Mouse (Mus musculus) c-Kit-negative CD71-positive TER-119-positive erythroid progenitor cells, embryonic 14.5 days (primary cell): ENCODE measurements around the gene Cd69.

ENCODE experiments used
- DNase-seq: peaks from one replicate; pipeline ENCODE4 v3.0.0-alpha.2; 2013; ENCODE audit warnings: low read depth, low spot score

Cd69 gene

DNA sequence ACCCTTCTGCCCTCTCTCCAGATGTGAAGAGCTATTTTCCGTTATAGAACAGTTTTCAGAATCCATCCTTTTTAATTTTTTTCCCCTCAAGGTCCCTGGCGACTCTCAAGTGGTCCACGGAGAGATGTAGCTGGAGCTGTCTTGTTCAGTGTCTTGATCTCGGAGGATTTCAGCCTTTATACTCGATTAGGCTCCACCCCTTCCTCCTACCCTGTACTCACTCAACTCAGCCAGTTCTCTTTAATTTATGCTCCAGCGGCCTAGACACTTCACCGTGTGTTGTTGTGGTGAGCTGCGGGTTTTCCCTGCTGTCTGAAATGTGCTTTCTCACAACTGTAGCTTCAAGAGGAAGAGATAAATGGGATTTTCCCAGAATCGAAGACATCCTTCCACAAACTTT lies at the start of gene Cd69:
TSS of gene Cd69 (minus strand) at position 217 of the 400 bp plus-strand sequence.
- DNase-seq: no peak

DNA sequence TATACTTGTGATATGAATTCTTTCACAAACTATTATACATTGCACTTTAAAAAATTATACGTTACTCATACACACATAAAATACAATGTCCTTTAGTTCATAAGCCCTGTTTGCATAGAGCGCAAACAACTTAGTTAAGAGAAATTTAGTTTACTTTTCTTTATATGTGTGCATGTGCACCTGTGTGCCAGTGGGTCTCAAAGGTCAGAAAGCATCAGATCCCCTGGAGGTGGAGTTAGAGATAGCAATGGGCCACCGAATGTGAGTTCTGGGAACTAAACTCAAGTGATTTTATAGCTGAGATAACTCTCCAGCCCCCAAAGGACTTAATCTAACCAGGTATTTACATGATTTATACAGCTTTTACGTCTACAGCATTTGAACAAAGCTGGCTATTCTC lies 44.1 kb upstream of the Cd69 start:
- DNase-seq: no peak

DNA sequence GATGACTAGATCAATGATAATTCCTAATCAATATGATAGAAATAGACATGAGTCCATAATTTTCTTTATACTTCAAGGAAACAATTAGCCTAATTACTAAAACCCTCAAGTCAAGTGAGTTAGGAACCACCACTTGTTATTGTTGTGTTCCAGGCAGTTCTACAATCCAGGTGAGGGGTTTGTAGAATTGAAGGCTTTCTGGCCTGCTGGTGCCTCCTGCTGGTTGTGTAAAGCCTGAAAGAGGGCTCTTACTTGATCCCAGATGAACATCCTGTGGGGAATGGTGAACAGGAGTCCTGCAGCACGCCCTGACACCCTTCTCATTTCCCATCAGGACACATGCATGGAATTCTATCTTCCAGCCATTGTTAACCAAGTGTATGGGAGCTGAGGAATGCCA lies 43.2 kb upstream of the Cd69 start:
- DNase-seq: no peak

DNA sequence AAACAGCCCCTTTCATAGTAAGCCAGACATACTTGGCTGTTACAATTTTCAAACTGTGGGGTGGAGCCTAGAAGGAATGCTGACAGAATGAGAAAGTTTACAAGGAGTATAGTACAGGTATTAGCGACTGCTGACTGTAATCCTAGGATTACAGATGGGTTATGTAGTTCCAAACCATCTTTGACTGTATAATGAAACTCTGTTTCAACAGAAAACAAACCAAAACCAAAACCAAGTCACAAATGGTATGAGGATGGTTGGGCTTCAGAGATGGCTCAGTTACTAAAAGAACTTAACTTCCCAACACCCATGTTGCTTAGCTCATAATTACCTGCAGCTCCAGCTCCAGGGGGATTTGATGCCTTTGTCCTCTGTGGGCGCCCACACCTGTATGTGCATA lies 41.2 kb upstream of the Cd69 start:
- no peak for DNase-seq

DNA sequence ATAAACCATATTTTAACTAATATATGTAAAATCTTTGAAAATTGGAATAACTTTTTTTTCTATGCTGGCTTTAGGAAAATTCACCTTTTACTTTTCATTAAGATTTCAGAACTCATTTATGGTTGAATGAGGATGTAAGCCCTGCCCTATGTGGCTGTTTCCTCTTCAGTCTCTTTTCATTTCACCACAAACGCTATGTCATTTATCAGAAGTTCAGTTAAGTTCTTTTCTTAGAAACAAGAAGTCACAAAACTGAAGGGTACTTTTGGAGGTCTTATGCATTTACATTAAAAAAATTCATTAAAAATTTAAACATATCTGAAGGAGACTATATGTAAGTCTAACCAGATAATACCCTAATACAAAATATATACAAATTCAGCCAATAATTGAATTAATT lies 40.5 kb upstream of the Cd69 start:
- no peak for DNase-seq

DNA sequence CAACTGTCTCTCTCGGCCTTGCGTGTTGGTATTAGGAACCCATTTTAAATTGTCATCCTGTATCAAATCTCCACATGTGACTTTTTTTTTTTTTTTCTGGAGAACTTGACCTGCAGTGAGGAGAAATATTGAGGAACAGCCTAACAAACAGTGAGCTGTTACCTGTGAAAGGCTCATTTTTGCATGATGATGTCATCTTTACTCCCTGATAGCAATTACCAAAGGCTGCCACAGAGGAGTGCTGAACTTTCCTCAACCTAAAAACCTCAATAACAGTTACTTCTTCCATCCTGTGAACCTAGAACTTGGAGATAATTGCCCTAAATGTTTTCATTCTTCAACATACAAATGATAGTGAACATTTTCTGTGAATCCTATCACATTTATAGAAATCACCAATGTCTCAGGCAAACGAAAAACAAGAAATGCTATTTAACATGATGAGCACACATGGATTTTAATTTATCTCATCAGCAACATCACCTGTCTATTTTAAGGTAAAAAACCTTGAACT lies 39.5 kb upstream of the Cd69 start:
- no peak for DNase-seq

DNA sequence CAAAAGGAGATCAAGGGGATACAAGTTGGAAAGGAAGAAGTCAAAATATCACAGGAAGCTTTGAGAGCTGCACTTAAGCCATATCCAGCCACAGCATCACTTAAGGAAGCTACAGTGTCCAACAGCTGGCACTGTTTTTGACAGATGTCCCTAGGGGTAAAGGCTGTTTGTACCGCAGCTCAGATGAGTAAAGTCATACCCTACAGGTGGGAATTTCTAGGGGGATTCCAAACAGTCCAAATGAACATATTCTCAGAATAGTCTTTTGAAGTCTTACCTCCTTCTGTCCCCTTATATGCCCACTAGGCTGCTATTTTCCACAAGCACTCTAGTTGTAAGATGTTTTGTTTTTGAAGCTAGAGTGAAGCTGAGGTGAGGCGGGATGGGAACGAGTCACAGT lies 37.3 kb upstream of the Cd69 start:
- no peak for DNase-seq

DNA sequence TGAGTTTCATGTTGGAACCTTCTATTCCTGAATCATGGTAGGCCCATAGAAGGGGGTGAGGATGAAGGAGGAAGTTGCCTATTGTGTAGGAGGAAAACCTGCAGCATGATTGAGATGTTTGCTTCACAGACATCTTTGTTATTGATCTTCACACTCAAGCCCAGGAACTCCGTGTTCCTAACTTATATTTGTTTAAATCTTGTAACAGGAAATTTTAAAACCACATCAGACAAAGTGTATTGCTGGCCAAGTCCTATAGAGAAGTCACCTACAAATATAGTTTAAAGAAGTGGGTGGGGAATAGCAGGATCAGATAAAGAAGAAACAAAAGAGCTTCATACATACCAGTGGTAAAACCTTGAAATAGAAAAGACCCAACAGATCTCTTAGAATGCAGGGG lies 28.9 kb upstream of the Cd69 start:
- no peak for DNase-seq

DNA sequence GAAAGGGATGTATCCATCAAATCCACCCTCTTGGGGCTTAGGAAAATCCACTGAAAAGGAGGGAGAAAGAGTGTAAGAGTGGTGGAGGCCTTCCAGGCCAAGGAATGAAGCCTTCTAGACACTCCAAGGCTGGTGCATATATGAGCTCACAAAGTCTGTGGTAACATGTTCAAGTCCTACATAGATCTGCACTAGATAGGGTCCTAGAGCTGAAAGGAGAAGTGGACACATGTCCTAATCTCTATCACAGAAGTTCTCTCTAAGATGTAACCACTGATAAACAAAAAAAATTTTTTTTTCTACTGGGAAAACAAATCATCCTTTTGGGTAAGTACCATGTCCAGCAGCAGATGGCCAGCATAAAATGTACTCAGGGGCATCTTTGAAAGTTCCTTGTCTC lies 13.5 kb upstream of the Cd69 start:
- DNase-seq: no peak

DNA sequence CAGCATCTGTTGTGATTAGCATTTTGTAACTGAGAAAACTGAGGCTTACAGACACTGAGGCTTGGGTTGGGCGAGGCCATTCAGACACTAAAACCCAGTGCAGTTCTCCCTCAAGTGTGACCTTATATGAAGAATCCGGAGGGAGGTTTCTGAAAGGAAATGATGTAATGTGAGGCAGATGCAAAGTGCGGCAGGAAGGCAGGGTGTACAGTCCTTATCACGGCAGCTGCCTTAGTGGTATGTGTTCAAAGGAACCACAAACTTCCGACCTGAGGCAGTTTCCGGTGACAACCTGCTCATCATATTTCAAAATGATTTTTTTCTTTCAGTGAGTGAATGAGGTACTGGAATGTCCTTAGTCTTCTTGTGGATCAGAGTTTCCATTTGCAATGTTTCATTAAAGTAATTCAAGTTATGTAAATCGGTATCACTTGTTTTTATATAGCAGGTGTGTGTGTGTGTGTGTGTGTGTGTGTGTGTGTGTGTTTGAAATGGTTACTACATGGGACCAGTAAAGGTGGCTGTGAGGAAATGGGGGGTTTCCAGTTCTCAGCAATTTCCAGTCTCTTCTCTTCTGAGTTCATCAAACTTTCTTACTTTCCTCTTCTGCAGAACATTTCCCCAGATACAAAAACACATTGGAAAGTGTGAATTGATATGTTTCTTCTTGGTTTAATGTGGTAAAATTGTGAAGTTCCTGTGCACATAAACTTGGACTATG lies 9.3 kb upstream of the Cd69 start:
- no peak for DNase-seq

DNA sequence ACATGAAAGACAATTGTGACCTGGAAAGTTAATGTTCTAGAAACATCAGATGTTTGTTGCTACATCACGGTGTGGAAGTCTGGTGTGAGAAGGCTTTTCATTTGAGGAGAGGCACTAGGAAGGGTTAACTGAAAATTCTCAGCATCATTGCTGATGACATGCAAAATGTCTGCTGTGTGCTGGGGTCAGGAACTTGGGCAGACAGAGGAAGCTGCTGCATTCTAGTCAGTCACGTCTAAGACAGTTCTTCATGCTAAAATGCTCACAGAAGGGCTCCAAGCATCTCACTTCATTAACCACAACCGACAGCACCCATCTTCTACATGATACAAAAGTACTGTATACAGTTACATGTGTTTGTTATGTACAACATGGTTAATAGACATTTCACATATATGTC lies 8.0 kb upstream of the Cd69 start:
- DNase-seq: no peak

DNA sequence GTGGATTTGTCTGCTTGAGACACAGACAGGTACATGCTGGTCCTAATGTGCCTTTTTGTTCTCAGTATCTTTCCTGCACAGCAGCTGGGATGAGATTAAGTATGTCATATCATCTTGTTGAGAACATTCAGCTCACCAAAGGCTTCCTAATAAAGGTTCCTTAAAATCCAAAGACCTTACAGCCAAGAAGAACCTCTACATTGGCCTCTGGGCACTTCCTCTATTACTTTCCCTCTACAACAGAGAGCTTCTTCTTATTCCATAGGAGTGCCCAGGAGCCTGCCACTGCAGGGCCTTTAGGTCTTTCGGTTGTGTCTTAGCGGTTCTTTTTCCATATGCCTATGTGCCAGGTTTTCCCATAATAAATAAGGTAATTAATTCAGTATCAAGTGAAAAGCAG lies 1.2 kb upstream of the Cd69 start:
- no peak for DNase-seq

DNA sequence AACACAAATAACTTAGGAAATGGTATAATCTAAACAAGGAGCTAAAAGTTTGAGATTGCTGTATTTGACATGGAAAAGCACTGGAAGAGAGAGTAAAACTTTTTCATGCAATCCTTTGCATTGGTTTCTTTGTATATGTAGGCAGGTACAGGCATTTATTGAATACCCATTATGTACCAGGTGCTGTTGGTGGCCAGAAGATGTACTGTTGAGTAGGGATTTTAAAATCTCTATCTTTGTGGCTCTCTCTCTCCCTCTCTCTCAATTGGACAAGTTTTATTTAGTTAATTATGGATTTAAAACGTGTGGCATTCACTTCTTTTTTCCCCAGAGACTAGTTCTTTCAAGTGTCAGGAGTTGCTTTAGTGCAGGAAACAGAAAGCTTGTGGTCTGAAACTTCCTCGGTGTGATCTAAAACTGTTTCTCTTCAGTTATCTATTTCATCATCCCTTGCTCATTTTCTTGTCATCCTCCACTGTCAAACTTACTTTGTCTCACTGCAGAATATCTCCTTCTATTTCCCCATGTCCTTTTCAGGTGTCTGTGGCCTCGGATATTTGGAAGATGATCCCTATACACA lies 478 bp upstream of the Cd69 start:
- DNase-seq: no peak

DNA sequence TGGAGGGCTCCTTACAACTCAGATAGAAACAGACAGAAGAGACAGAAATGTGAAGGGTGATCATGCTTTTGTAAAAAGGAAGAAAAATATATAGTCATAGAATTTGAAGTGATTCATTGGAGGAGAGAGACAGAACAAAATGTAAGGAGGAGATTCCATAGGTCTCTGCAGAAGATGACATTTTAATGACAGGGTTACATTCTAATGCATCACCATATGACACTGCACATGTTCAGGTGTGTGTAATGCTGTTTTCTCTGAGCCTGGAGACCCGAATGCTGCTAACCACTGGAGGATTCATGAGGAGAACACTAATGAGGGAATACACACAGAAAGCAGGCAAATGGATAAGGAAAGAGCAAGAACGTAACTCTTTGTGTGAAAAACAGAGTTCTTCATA lies 760 bp downstream of the Cd69 start:
- DNase-seq: no peak

DNA sequence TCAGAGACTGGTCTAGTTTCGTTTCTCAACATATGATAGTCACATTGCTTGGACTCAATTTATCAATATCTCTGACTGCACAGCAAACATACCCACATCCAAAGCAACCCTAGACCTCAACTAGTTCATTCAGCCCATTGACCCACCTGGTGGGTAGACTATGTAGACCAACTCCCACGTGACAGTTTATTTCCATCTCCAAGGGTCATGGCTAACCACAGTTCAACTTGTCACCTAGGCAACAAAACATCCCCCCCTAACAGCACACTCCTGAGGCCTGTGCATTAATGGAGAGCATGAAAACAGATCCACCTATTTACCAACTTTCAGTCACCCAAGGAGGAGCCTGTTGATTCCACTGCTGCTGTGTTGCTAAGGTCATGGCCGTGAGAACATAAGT lies 1.6 kb downstream of the Cd69 start:
- no peak for DNase-seq

DNA sequence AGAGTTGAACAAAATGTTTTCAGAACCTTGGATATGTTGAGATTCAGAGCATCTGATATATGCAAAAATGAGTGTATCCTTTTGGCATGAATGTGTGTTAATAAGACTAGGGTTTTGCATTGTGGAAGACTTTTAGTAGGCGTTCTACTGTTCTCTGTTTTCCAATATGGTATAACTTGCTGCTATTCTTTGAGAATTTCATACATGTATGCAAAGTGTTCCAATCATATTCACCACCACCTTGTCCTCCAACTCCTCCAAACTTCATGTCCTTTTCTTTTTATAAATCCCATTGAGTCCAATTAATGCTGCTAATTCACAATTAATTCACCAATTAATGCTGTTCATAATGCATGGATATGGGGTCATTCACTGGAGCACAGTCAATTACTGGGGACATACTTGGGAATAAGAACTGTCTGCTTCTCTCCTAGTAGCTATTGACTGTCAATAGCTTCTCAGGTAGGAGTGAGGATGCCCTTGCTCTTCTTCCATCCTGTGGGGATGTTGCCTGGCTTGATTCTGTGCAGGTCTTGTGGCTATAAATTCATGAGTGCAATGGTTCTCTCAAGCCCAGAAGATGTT lies 8.7 kb downstream of the Cd69 start:
- DNase-seq: no peak

DNA sequence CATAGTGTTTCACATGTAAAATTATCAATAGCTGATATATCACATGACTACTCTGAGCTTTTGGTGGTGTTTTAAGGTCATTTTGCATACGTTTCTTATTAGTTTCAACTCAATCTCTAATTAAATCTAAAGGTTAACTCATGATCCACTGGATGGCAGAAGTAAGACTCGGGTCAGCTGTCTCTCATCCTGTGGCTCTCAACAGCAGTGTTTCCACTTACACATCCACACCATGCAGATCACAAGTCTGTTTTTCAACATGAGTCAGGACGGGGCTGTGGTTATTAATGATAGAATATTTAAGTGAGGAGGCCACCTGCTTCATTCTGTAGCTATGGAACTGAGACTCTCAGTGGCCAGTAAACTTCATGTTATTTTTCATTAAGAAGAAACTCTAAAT lies 9.4 kb downstream of the Cd69 start:
- no peak for DNase-seq

DNA sequence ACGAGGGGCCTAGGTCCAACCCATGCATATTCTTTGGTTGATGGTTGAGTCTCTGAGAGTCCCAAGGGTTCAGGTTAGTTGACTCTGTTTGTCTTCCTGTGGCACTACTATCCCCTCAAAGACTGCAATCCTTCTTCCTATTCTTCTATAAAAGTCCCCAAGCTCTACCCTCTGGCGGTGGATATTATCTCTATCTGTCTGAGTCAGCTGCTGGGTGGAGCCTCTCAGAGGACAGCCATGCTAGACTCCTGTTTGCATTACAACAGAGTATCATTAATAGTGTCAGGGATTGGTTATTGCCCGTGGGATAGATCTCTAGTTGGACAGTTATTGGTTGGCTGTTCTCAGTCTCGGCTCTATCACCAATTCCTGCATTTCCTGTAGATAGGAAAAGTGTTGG lies 14.3 kb downstream of the Cd69 start:
- DNase-seq: no peak

DNA sequence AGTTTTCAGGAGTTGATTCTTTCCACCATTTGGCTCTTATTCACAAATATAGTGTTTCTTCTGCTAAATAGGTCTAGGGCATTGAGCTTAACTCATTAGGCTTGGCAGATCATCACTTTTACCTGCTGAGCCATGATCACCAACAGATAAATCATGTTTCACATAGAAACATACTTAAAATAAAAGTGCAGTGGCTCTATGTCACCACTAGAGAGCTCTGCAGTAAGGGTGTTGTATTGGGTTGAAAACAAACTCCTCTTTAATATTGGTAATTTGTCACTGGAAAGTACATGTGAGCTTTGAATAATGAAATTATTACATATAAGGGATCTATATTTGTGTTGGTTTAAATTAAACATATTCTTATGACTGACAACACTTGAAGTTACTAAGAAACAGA lies 15.2 kb downstream of the Cd69 start:
- no peak for DNase-seq

DNA sequence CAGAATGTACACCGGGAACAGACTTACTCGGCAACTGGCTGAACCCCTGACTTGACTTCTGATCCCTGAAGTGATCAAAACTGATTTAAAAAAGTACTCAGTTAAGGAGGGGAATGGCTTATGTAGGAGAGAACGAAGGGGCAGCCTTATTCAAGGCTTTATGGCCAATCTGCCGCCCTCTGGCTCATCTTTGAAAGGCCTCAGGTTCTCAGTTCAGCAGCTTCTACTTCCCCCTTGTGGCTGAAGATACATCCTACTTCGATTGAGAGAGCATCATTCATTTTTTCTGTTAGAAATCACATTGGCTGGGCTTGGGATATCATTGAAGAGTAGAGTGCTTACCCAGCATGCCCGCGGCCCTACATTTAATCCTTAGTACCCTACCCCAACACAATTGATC lies 19.2 kb downstream of the Cd69 start:
- DNase-seq: no peak

DNA sequence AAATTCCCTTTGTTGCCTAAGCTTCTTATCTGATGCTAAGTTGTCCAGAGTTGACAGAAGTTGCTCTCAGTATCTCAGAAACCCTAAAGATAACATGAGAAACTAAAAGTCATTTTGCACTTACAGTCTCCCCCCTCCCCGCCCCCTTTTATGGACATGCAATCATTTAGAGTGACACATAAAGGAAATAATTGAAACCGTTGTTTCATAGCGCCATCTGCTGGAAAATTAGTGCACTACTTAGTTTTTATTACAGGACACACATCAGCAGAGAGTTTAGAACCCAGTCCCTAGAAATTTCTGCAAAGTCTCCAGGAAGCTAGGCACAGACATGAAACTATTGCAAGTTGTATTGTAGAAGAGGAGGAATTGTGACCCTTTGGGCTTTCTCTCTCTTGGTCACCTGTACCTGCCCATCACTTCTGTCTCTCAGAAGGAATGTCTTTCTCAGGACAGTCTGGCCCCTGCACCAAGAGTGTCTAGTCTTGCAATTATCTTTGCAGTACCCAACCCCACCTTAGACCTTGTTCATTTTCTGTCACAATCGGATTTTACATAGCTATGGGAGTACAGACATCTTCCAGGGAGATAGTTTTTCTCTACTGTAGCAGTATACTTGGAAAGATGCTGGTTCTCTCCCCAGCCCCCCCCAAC lies 20.2 kb downstream of the Cd69 start:
- peak; percentile 22 for DNase-seq

DNA sequence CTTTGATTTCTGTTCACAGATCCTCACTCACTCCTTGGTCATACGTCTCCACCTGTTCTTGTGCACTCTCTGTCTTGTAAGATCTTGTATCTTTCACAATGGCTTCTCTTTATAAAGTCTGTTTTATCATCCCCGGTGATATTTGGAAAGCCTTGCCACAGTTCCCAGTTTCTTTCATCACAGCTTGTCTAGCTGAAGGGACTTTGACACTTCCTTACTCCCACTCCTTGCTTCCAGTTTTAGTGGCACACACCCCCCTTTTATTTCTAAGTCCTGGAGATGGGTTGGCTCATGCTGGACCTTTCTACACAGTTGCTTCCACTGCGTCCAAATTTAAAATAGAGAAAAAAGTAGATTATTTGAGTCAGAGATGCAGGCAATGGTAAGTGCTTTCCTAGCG lies 20.9 kb downstream of the Cd69 start:
- DNase-seq: no peak

DNA sequence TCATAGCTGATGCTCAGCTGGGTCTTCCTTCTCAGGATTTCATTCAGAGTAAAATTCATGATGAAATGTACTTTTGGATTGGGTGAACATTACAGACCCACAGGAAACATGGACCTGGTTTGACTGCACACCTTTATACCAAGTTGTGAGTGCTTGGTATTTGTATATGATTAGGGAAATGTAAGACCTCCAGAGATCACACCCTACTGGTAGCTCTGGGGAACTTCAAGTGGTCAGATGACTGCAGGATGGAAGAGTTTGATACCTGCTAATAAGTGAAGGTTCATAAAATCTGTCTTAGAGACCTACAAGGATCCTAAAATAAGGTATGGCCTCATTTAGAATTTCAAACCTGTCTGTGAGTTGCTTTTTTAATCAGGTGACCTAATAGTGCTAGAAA lies 27.0 kb downstream of the Cd69 start:
- DNase-seq: no peak
